Mouse (Mus musculus) naive thymus-derived CD4-positive, alpha-beta T cell, adult 2 months (primary cell): ENCODE measurements around the gene Smr3a.

Experiments used
- DNase-seq: peaks from one replicate; pipeline ENCODE4 v3.0.0-alpha.2; 2011; ENCODE audit warnings: low read depth

Gene Smr3a

DNA sequence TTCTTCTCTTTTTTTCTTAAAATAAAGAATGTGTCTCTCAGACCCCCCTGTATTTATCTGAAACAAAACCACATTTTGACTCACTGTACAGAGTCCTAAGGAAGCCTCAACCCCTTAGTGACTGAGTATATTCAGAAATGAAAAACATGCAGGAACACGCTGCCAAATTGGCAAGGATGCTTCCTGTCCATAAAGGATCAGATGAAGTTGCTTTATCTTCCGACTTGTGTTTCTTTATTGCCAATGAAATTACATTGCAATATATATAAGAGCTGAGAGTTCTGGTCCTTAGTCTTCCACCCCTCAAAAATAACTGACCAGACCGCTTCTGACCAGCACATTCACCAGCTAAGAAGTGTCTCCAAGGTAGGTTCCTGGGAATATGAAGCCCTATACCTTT, at the start of gene Smr3a:
TSS of gene Smr3a (plus strand) at position 301 of the 400 bp plus-strand sequence.
- DNase-seq: no peak

DNA sequence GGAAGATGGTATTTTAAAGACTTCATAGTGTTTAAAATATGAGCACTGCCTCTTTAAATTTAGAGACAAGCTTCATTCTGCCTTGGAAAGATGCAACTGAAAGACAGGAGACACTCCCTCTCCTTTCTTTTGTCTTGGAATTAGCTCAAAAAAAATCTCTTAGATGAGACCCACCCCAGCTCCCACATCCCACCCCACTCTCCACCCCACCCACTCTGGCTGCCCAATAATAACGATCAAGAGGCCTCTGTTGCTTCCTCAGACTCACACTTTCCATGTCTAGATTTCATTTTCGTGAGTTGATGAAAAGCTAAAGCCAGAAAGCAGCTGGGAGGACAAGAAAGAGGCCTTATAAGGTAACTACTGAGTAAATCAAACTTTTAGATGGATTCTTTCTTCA, 33.1 kb upstream of the Smr3a start, which contains the start of the genes 2310003L06Rik and Gm28434:
TSS of gene 2310003L06Rik (plus strand) at position 259 of the 400 bp plus-strand sequence.
TSS of gene Gm28434 (plus strand) at position 317 of the 400 bp plus-strand sequence.
- no peak for DNase-seq

DNA sequence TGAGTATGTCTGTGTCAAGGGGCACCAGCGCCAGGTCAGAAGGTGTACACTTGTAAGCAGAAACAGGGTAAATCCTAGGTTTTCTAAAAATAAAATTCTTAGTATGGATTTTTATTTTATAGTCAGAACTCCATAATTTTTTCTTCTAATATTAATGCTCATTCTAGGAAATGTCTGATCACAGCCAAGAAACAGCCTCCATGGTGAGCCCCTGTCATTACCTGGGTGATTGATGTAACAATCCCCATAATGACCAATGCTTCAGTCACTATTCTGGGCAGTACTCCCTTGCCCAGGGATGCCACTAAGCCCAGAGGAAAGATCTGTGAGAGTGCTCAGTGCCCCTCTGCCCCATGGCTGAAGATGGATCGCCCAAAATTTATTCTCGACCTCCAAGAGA, 23.2 kb upstream of the Smr3a start, which contains the start of gene Cabs1:
TSS of gene Cabs1 (plus strand) at position 301 of the 400 bp plus-strand sequence.
- no peak for DNase-seq

GRCm38 (mm10) chr5:87982468-87983214, 19.7 kb upstream of the Smr3a start:
- DNase-seq: no peak

- DNase-seq: no peak
These were observed 2.9 kb downstream of the Smr3a start for GRCm38 (mm10) chr5:88005241-88005640.
